9 mouse cellular contexts compared by ENCODE assay signal in the genomic region with DNA sequence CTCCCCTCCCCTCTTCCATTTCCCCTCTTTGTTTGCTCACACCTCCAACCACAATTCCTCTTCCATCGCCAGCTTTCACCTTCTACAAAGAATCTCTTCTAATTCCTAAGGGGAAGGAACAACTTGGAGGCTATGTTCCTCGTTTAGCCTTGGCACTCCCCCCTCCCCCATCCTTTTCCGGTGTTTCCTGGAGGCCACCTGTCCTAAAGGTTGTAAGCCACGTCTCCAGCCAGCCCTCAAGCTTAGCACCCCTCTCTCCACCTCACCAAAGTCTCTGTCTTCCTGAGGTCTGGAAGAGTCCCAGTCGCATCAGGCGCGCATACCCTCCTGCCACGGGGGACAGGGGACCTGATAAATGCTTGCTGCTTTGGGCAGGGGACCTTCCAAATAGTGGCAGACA. TPM values are rescaled to one million over a fixed set of nuclear protein-coding genes. Genes with fewer than 3 reads are reported as not detected.
DNase-seq lines count a peak whose midpoint lies in the region; ATAC-seq and TF ChIP-seq lines count a peak whose summit lies in the region.
"Had no signal": no experiment of that assay in that cellular context is flagged by ENCODE, and none has a peak within 500 bp of the region (broad histone marks: within the 10 kb centered on the region; RNA-seq: fewer than 3 reads in every experiment).

No protein-coding gene starts in this region.

- H3K4me1 ChIP-seq in heart, embryonic 10.5 days, result peaks cover 29% of the 10 kb centered on the region
- no peaks in the 10 kb centered on the region for H3K4me1 ChIP-seq in lung, postnatal 0 days (ENCODE audit: insufficient read depth, low read depth, low read length)
- 0 out of 2 replicates have a peak, but pooled peaks cover 9% of the 10 kb centered on the region for H3K4me1 ChIP-seq in intestine, embryonic 16.5 days (ENCODE audit: control insufficient read depth, insufficient read depth, low read length)
- peaks cover 25% of the 10 kb centered on the region for H3K4me1 ChIP-seq in olfactory bulb, adult 2 months (ENCODE audit: control insufficient read depth, insufficient read depth, low read length)

- TF ChIP-seq CTCF in lung, postnatal 0 days (IDR thresholded peaks at IDR 0.05), result no peak
- TF ChIP-seq CTCF in olfactory bulb, adult 2 months (IDR thresholded peaks at IDR 0.05; ENCODE audit: insufficient read depth, low read depth, low read length), result no peak

- no peak for DNase-seq in heart, embryonic 10.5 days (ENCODE audit: low spot score)
- no peak for DNase-seq in heart, adult 9 months (ENCODE audit: low spot score in 2 of 2)
- no peak for DNase-seq in lung, postnatal 0 days (ENCODE audit: low spot score)
- DNase-seq in lung, adult 18-20 months, result no peak
- no peak for DNase-seq in cerebellum, adult 9-11 months

- WGBS in heart, embryonic 10.5 days, result under 1% methylated on average over 8 of the region's 8 CpGs
- 2% methylated on average over 8 of the region's 8 CpGs for WGBS in lung, postnatal 0 days
- under 1% methylated on average over 8 of the region's 8 CpGs for whole genome bisulfite sequencing in intestine, embryonic 16.5 days
- 1% methylated on average over 8 of the region's 8 CpGs for WGBS in olfactory bulb, adult 2 months

- no peak for TF ChIP-seq EP300 in lung, postnatal 0 days (IDR thresholded peaks at IDR 0.05)

- no peak overlapping the region for H3K27ac ChIP-seq in heart, embryonic 10.5 days
- no peak overlapping the region for H3K27ac ChIP-seq in lung, postnatal 0 days (ENCODE audit: low read length)
- H3K27ac ChIP-seq in intestine, embryonic 16.5 days (ENCODE audit: low read length), result no peak overlapping the region
- no peak overlapping the region for H3K27ac ChIP-seq in olfactory bulb, adult 2 months (ENCODE audit: insufficient read depth, low read depth, low read length)

- no peaks in the 10 kb centered on the region for H3K36me3 ChIP-seq in heart, embryonic 10.5 days
- no peaks in the 10 kb centered on the region for H3K36me3 ChIP-seq in lung, postnatal 0 days (ENCODE audit: insufficient read depth, low read length)
- H3K36me3 ChIP-seq in intestine, embryonic 16.5 days (ENCODE audit: control insufficient read depth, insufficient read depth, low read length), result no peaks in the 10 kb centered on the region

- H3K9me3 ChIP-seq in heart, embryonic 10.5 days, result no peaks in the 10 kb centered on the region
- H3K9me3 ChIP-seq in lung, postnatal 0 days (ENCODE audit: low read length), result no peaks in the 10 kb centered on the region
- H3K9me3 ChIP-seq in intestine, embryonic 16.5 days (ENCODE audit: control insufficient read depth, low read length), result no peaks in the 10 kb centered on the region

- peak overlapping the region; percentile 73 for H3K4me3 ChIP-seq in heart, embryonic 10.5 days
- 0 out of 2 replicates have a peak overlapping the region, but pooled peaks have one; percentile 25 for H3K4me3 ChIP-seq in lung, postnatal 0 days (ENCODE audit: low read depth, low read length)
- H3K4me3 ChIP-seq in intestine, embryonic 16.5 days (ENCODE audit: low read length), result peak overlapping the region; percentile 53
- H3K4me3 ChIP-seq in olfactory bulb, adult 2 months (ENCODE audit: insufficient read depth, low read depth, low read length), result peak overlapping the region; percentile 52
- H3K4me3 ChIP-seq: erythroblast, embryonic 14.5 days had no signal

- peaks cover 64% of the 10 kb centered on the region for H3K27me3 ChIP-seq in heart, embryonic 10.5 days (ENCODE audit: insufficient read depth, poor library complexity, severe bottlenecking)
- H3K27me3 ChIP-seq in lung, postnatal 0 days (replicated peaks; ENCODE audit: insufficient read depth, low read length), result peaks cover 37% of the 10 kb centered on the region
- H3K27me3 ChIP-seq in intestine, embryonic 16.5 days (replicated peaks; ENCODE audit: control insufficient read depth, insufficient read depth, low read length), result peaks cover 46% of the 10 kb centered on the region

- no peak overlapping the region for H3K4me2 ChIP-seq in lung, postnatal 0 days (replicated peaks; ENCODE audit: low read depth, low read length)
- H3K4me2 ChIP-seq in intestine, embryonic 16.5 days (ENCODE audit: low read depth, low read length), result peak overlapping the region; percentile 98

- ATAC-seq in lung, postnatal 0 days, result no peak
- no peak for ATAC-seq in intestine, embryonic 16.5 days
- ATAC-seq in megakaryocyte progenitor cell, adult 5-6 weeks (replicated peaks; ENCODE audit: poor library complexity), result no peak

- no peak for TF ChIP-seq POLR2A in olfactory bulb, adult 2 months (IDR thresholded peaks at IDR 0.05; ENCODE audit: insufficient read depth, low read depth, low read length)

- no peak overlapping the region for H3K9ac ChIP-seq in lung, postnatal 0 days (replicated peaks; ENCODE audit: low read depth)
- no peak overlapping the region for H3K9ac ChIP-seq in intestine, embryonic 16.5 days (ENCODE audit: low read depth, low read length)

RNA-seq across cellular contexts. Expression of a gene that starts 1.3 kb away (rescaled TPM):
- 0.49 and 0.57 TPM in 2 replicates for polyA plus RNA-seq in heart, embryonic 10.5 days (2016; fragmentation: Nextera tagmentation; extraction: Ambion mirVana)
- polyA plus RNA-seq in lung, postnatal 0 days (2015; fragmentation: Nextera tagmentation; extraction: Ambion mirVana), result 0.02 TPM in 1 of 2 replicates, not detected in the other
- polyA plus RNA-seq in intestine, embryonic 16.5 days (2015; fragmentation: Nextera tagmentation; extraction: Ambion mirVana), result 0.45 TPM in 2 replicates
- not detected in 2 replicates for polyA plus RNA-seq in olfactory bulb, adult 2 months (2012; ENCODE audit: insufficient read depth, insufficient read length, low replicate concordance, missing spikeins)
- not detected in 2 replicates for total RNA-seq in megakaryocyte progenitor cell, adult 5-6 weeks (2015)
- 0.21 TPM in 1 of 2 replicates, not detected in the other for total RNA-seq in megakaryocyte progenitor cell, adult 5-6 weeks (2017)
- polyA plus RNA-seq: erythroblast, embryonic 14.5 days had no signal
